Mouse (Mus musculus) CH12.LX (cell line): ENCODE measurements around the gene Tagln3. TPM values are rescaled to one million over a fixed set of nuclear protein-coding genes. Genes with fewer than 3 reads are reported as not detected.

Source experiments
- DNase-seq: peaks from one replicate; pipeline ENCODE4 v3.0.0-alpha.2; 2013; ENCODE audit errors: extremely low read depth
- H3K27ac ChIP-seq: 2 replicates; pipeline ENCODE4 v1.5.1; 2012; ENCODE audit warnings: low read depth, mild to moderate bottlenecking, control low read depth, moderate library complexity; ENCODE audit not compliant: insufficient read depth
- H3K27me3 ChIP-seq: replicated peaks from 2 replicates; pipeline ENCODE3; 2012; ENCODE audit warnings: inconsistent platforms
- H3K36me3 ChIP-seq, 2 experiments: replicated peaks in 1 of 2; 2 replicates each; pipeline versions ENCODE3 to v1.6.1; 2012; ENCODE audit warnings: inconsistent platforms in 1 of 2, low read length in 1 of 2, mild to moderate bottlenecking in 1 of 2, mixed read lengths in 1 of 2, moderate library complexity in 1 of 2; ENCODE audit not compliant: control insufficient read depth in 1 of 2, insufficient read depth in 1 of 2
- H3K4me1 ChIP-seq, 2 experiments: 2 replicates each; pipeline ENCODE4 v1.6.1; 2012; ENCODE audit warnings: inconsistent platforms in 1 of 2, moderate library complexity in 1 of 2; ENCODE audit not compliant: insufficient read depth in 2 of 2, control insufficient read depth in 1 of 2
- H3K4me2 ChIP-seq: 2 replicates; pipeline ENCODE4 v1.6.1; 2012; ENCODE audit warnings: low read depth, mild to moderate bottlenecking, control low read depth; ENCODE audit not compliant: poor library complexity, insufficient read depth, severe bottlenecking
- H3K4me3 ChIP-seq, 3 experiments: fragments of 150-350 bp in 1 of 3; sonication (generic) in 1 of 3; replicated peaks in 1 of 3; 2 replicates each; pipeline versions ENCODE3 to v1.5.1; 2011 to 2012; ENCODE audit warnings: low read depth in 2 of 3, low read length in 2 of 3, mild to moderate bottlenecking in 2 of 3, moderate library complexity in 2 of 3, control low read depth in 1 of 3, improper control_type of control experiment in 1 of 3, inconsistent platforms in 1 of 3, mixed read lengths in 1 of 3; ENCODE audit not compliant: poor library complexity in 1 of 3
- H3K79me2 ChIP-seq: replicated peaks from 2 replicates; pipeline ENCODE4 v1.6.1; 2012; ENCODE audit warnings: mild to moderate bottlenecking, moderate library complexity; ENCODE audit not compliant: control insufficient read depth, poor library complexity, insufficient read depth, severe bottlenecking; ENCODE audit errors: extremely low read depth
- H3K9ac ChIP-seq: 2 replicates; pipeline ENCODE4 v1.6.1; 2012; ENCODE audit warnings: low read depth, mild to moderate bottlenecking, control low read depth, moderate library complexity; ENCODE audit not compliant: insufficient read depth
- H3K9me3 ChIP-seq: replicated peaks from 2 replicates; pipeline ENCODE3; 2012; ENCODE audit warnings: low read length, inconsistent platforms, mixed read lengths
- BHLHE40 ChIP-seq: IDR thresholded peaks from 2 replicates; pipeline ENCODE4 v1.6.1; 2011; ENCODE audit warnings: mild to moderate bottlenecking, low read depth, low read length, improper control_type of control experiment
- CHD1 ChIP-seq: IDR thresholded peaks from 2 replicates; pipeline ENCODE4 v1.6.1; 2012; ENCODE audit warnings: low read depth, low read length, improper control_type of control experiment, inconsistent platforms
- CTCF ChIP-seq, 2 experiments: IDR thresholded peaks in 1 of 2; conservative IDR thresholded peaks in 1 of 2; 2 replicates each; pipeline ENCODE4 v1.5.1; 2011 to 2012; ENCODE audit warnings: low read depth in 2 of 2, low read length in 2 of 2, improper control_type of control experiment in 1 of 2, inconsistent platforms in 1 of 2, mild to moderate bottlenecking in 1 of 2, moderate library complexity in 1 of 2
- ELF1 ChIP-seq: IDR thresholded peaks from 2 replicates; pipeline ENCODE4 v1.6.1; 2014; ENCODE audit warnings: low read depth, mild to moderate bottlenecking, inconsistent platforms, low read length, improper control_type of control experiment
- EP300 ChIP-seq: IDR thresholded peaks from 2 replicates; pipeline ENCODE4 v1.6.1; 2011; ENCODE audit warnings: low read length, improper control_type of control experiment
- GABPA ChIP-seq: IDR thresholded peaks from 2 replicates; pipeline ENCODE4 v1.6.1; 2012; ENCODE audit warnings: low read depth, low read length, improper control_type of control experiment, inconsistent platforms; ENCODE audit not compliant: insufficient replicate concordance
- HCFC1 ChIP-seq: IDR thresholded peaks from 2 replicates; pipeline ENCODE4 v1.6.1; 2012; ENCODE audit warnings: low read depth, mild to moderate bottlenecking, inconsistent platforms, low read length, improper control_type of control experiment
- IRF4 ChIP-seq: IDR thresholded peaks from 2 replicates; pipeline ENCODE4 v1.6.1; 2014; ENCODE audit warnings: low read depth, mild to moderate bottlenecking, inconsistent platforms, low read length, improper control_type of control experiment
- KAT2A ChIP-seq: IDR thresholded peaks from 2 replicates; pipeline ENCODE4 v1.6.1; 2012; ENCODE audit warnings: low read length, improper control_type of control experiment, inconsistent platforms; ENCODE audit not compliant: insufficient replicate concordance
- MAFK ChIP-seq: IDR thresholded peaks from 2 replicates; pipeline ENCODE4 v1.6.1; 2011; ENCODE audit warnings: low read length, improper control_type of control experiment; ENCODE audit not compliant: insufficient replicate concordance
- MEF2A ChIP-seq: IDR thresholded peaks from 2 replicates; pipeline ENCODE4 v1.6.1; 2014; ENCODE audit warnings: low read depth, mild to moderate bottlenecking, inconsistent platforms, low read length, improper control_type of control experiment, borderline replicate concordance
- NELFE ChIP-seq: IDR thresholded peaks from 2 replicates; pipeline ENCODE4 v1.6.1; 2011; ENCODE audit warnings: low read depth, low read length, improper control_type of control experiment
- NRF1 ChIP-seq: IDR thresholded peaks from 2 replicates; pipeline ENCODE4 v1.6.1; 2014; ENCODE audit warnings: low read depth, mild to moderate bottlenecking, inconsistent platforms, low read length, improper control_type of control experiment, moderate library complexity
- POLR2AphosphoS2 ChIP-seq: IDR thresholded peaks from 2 replicates; pipeline ENCODE4 v1.6.1; 2011; ENCODE audit warnings: low read depth, low read length, improper control_type of control experiment
- RAD21 ChIP-seq: IDR thresholded peaks from 2 replicates; pipeline ENCODE4 v1.6.1; 2011; ENCODE audit warnings: low read depth, mild to moderate bottlenecking, low read length, improper control_type of control experiment, moderate library complexity
- SIN3A ChIP-seq: IDR thresholded peaks from 2 replicates; pipeline ENCODE4 v1.6.1; 2012; ENCODE audit warnings: low read length, improper control_type of control experiment, inconsistent platforms
- SMC3 ChIP-seq: IDR thresholded peaks from 2 replicates; pipeline ENCODE4 v1.6.1; 2011; ENCODE audit warnings: low read depth, low read length, improper control_type of control experiment
- TCF12 ChIP-seq: IDR thresholded peaks from 2 replicates; pipeline ENCODE4 v1.6.1; 2014; ENCODE audit warnings: low read depth, mild to moderate bottlenecking, inconsistent platforms, low read length, improper control_type of control experiment
- USF2 ChIP-seq: conservative IDR thresholded peaks from 2 replicates; pipeline ENCODE4 v1.6.1; 2011; ENCODE audit warnings: low read depth, low read length, improper control_type of control experiment
- ZC3H11A ChIP-seq: IDR thresholded peaks from 2 replicates; pipeline ENCODE4 v1.6.1; 2012; ENCODE audit warnings: low read depth, mild to moderate bottlenecking, inconsistent platforms, low read length, improper control_type of control experiment
- ZNF384 ChIP-seq: IDR thresholded peaks from 2 replicates; pipeline ENCODE4 v1.6.1; 2012; ENCODE audit warnings: low read depth, low read length, improper control_type of control experiment, inconsistent platforms
- dilution Hi-C: fragments of 300-500 bp; cut with MboI; formaldehyde crosslinking; loops from 2 replicates; pipeline ENCODE4 v1.14.3; 2020; ENCODE audit warnings: low sequenced_read_pairs; ENCODE audit not compliant: extremely low pct_unique_long_range_greater_than_20kb, extremely low pct_ligation_motif_present
- in situ Hi-C: fragments of 300-500 bp; cut with MboI; formaldehyde crosslinking; loops from 3 replicates; pipeline ENCODE4 v1.14.3; 2019; ENCODE audit warnings: low sequenced_read_pairs, low pct_ligation_motif_present, low pct_unique_long_range_greater_than_20kb, mixed read lengths
- polyA plus RNA-seq: library from polyadenylated mRNA; unstranded; fragments of >175 nt; gene quantifications from 2 replicates; pipeline ENCODE4 v1.2.1, GENCODE M21; 2012; ENCODE audit warnings: low read depth; ENCODE audit not compliant: insufficient read length
- total RNA-seq, 2 experiments: library from RNA; depleted of rRNA; stranded (reverse); fragments of 300-350 nt in 1 of 2; fragments of >200 nt in 1 of 2; gene quantifications; 2 replicates each; pipeline ENCODE4 v1.2.3; 2012 to 2014

The Tagln3 gene
- total and polyA plus RNA-seq, 3 experiments = 0.17 to 0.69 (median 0.19) TPM

- H3K9me3 ChIP-seq = no peaks in the 10 kb centered on the region
- H3K36me3 ChIP-seq = no peaks in the 10 kb centered on the region
- peak; percentile 18 for DNase-seq
- H3K27me3 ChIP-seq = no peaks in the 10 kb centered on the region
- H3K9ac ChIP-seq = no peak overlapping the region
- no peak overlapping the region for H3K4me3 ChIP-seq
- dilution Hi-C loops = no loop called here
- in situ Hi-C loops = no loop called here
- no peak overlapping the region for H3K4me2 ChIP-seq
- no peak overlapping the region for H3K27ac ChIP-seq
- H3K79me2 ChIP-seq = no peaks in the 10 kb centered on the region
- peaks cover 3 to 13% of the 10 kb centered on the region in 2 experiments; a peak in 2 of 4 replicates for H3K4me1 ChIP-seq
- no peak for TF ChIP-seq EP300
- TF ChIP-seq, all 38 proteins: peak for 0
Measured at GRCm38 (mm10) chr16:45757421-45758078, 33.1 kb upstream of the Tagln3 start.

DNA sequence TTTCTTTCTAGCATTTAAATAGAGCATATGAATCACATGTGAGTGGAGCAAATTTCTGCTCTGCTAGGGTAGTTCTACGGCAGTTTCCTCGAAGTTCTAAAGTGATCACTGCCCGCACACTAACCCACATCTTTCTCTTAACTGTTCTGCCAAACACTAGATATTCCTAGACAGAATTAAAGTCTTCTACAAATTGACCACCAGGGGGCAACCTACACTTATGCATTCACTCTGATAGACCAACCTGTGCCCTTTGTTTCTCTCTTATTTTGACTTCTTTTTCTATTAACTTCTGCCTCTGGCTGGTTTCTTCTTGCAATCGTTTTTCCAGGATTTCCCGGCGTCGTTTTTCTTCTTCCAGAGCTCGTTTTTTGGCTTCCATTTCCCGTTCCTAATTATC lies 32.4 kb upstream of the Tagln3 start:
- peak overlapping the region; percentile 17; the same call in 1 of the 2 replicates for H3K9ac ChIP-seq
- in situ Hi-C loops (no loop called here), dilution Hi-C loops (no loop called here)
- H3K4me2 ChIP-seq = peak overlapping the region; percentile 57; the same call in 1 of the 2 replicates
- H3K4me1 ChIP-seq = peaks cover 3 to 13% of the 10 kb centered on the region in 2 experiments; a peak in 2 of 4 replicates
- no peaks in the 10 kb centered on the region for H3K36me3 ChIP-seq
- TF ChIP-seq ZC3H11A (peak; percentile 53; the same call in 1 of the 2 replicates), MAFK (no peak), SIN3A (peak; percentile 34; the same call in 1 of the 2 replicates), IRF4 (0 out of 2 replicates have a peak, but pooled peaks have one; percentile 11), RAD21 (peak; percentile 95), CTCF (conservative IDR thresholded peaks at IDR 0.05 in 1 of 2, IDR thresholded peaks at IDR 0.05 in 1 of 2; ENCODE audit: low read depth in 2 of 2, low read length in 2 of 2) (peak; percentile 63 to 95), POLR2AphosphoS2 (no peak), SMC3 (peak; percentile 88)
- peak; percentile 90 for DNase-seq
- no peak overlapping the region for H3K27ac ChIP-seq
- no peaks in the 10 kb centered on the region for H3K9me3 ChIP-seq
- no peaks in the 10 kb centered on the region for H3K79me2 ChIP-seq
- no peaks in the 10 kb centered on the region for H3K27me3 ChIP-seq
- H3K4me3 ChIP-seq = no peak overlapping the region

DNA sequence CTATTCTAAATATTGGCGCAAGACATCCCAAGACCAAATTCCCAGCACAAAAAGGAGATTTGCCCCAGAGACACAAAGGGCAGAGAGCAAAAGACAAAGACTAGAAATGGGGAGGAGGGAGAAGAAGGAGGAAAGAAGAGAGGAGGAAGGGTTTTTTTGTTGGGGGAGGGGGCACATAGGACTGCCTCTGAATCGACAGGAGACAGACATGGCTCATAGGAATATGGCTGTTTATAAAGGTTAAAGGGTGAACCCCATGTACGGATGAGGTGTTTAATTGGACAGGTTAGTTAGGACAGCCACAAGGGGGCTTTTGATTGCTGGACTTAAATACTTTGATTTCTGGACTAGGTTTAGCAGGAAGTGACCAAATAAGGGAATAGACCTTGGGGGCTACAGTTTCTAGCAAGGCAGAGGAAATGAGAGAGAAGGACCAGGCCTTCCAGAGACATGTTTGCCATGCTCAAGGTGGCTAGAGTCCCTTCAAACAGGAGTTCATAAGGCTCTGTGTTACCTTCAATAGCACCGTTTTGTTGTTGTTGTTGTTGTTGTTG lies 19.3 kb upstream of the Tagln3 start:
- Histone ChIP-seq H3K27me3 (no peaks in the 10 kb centered on the region), H3K27ac (no peak overlapping the region), H3K36me3 (peaks cover 2 to 11% of the 10 kb centered on the region in 2 experiments), H3K4me3 (no peak overlapping the region), H3K4me2 (peak overlapping the region; percentile 79), H3K4me1 (peaks cover 2 to 35% of the 10 kb centered on the region in 2 experiments; a peak in 3 of 4 replicates), H3K79me2 (peaks cover 17% of the 10 kb centered on the region), H3K9ac (no peak overlapping the region), H3K9me3 (no peaks in the 10 kb centered on the region)
- TF ChIP-seq MAFK = no peak
- TF ChIP-seq CHD1 = no peak
- no peak for TF ChIP-seq GABPA
- TF ChIP-seq POLR2AphosphoS2 = no peak
- TF ChIP-seq IRF4 = no peak
- TF ChIP-seq ZNF384 = no peak
- no peak for TF ChIP-seq BHLHE40
- TF ChIP-seq NRF1 = no peak
- no peak for TF ChIP-seq KAT2A
- TF ChIP-seq NELFE = no peak
- TF ChIP-seq USF2 = no peak
- TF ChIP-seq HCFC1 = no peak
- no peak for TF ChIP-seq ELF1
- TF ChIP-seq TCF12 = no peak
- TF ChIP-seq MEF2A = no peak
- in situ Hi-C loops (no loop called here), dilution Hi-C loops (no loop called here)
- peak; percentile 18 for DNase-seq
